Mouse (Mus musculus) spleen, adult 2 months (tissue): ENCODE data around the gene Zc3h15. TPM values are rescaled to one million over a fixed set of nuclear protein-coding genes. Genes with fewer than 3 reads are reported as not detected.

Source experiments
- DNase-seq, 2 experiments: peaks; one replicate each; pipeline versions ENCODE4 v3.0.0 to v3.0.0-alpha.2; 2012 to 2021; ENCODE audit warnings: low spot score in 2 of 2, low read depth in 1 of 2
- H3K27ac ChIP-seq: fragments of 200-500 bp; 2 replicates; pipeline ENCODE4 v1.5.1; 2012; ENCODE audit warnings: low read length, inconsistent platforms; ENCODE audit not compliant: insufficient read depth
- H3K27me3 ChIP-seq: fragments of 200-500 bp; 2 replicates; pipeline ENCODE4 v1.6.1; 2012; ENCODE audit warnings: mild to moderate bottlenecking, moderate library complexity, low read length, inconsistent platforms; ENCODE audit not compliant: control insufficient read depth, insufficient read depth
- H3K36me3 ChIP-seq: fragments of 200-500 bp; 2 replicates; pipeline ENCODE4 v1.6.1; 2012; ENCODE audit warnings: mild to moderate bottlenecking, low read length, inconsistent platforms; ENCODE audit not compliant: control insufficient read depth, insufficient read depth
- H3K4me1 ChIP-seq: fragments of 200-500 bp; 2 replicates; pipeline ENCODE4 v1.6.1; 2011; ENCODE audit warnings: inconsistent platforms; ENCODE audit not compliant: control insufficient read depth, insufficient read depth, insufficient read length
- H3K4me3 ChIP-seq: fragments of 200-500 bp; 2 replicates; pipeline ENCODE4 v1.5.1; 2011; ENCODE audit warnings: mild to moderate bottlenecking, inconsistent platforms; ENCODE audit not compliant: insufficient read depth, insufficient read length; ENCODE audit errors: extremely low read depth
- CTCF ChIP-seq: fragments of 200-500 bp; IDR thresholded peaks from 2 replicates; pipeline ENCODE4 v1.5.1; 2011; ENCODE audit warnings: mild to moderate bottlenecking, inconsistent platforms; ENCODE audit not compliant: insufficient read depth, insufficient read length, insufficient replicate concordance; ENCODE audit errors: extremely low read depth
- POLR2A ChIP-seq: fragments of 200-500 bp; IDR thresholded peaks from 2 replicates; pipeline ENCODE4 v1.6.1; 2011; ENCODE audit warnings: low read depth, low read length, inconsistent platforms
- WGBS: fragments of 180-500 bp; shearing (Covaris S2); methylation state at CpG from one replicate; pipeline ENCODE4 v1.1.7; 2018; 5-methylcytosine and 5-hydroxymethylcytosine counted together
- polyA plus RNA-seq: library from polyadenylated mRNA; depleted of rRNA; stranded (reverse); fragments of >200 nt; gene quantifications from 2 replicates; pipeline ENCODE4 v1.2.3, GENCODE M21; 2012

Gene Zc3h15
- polyA plus RNA-seq, 1 experiment, result 10.1 TPM

- WGBS, result 90% methylated on average over 2 of the region's 2 CpGs
- TF ChIP-seq CTCF (no peak), POLR2A (no peak)
- Histone ChIP-seq H3K27me3 (no peaks in the 10 kb centered on the region), H3K4me1 (no peaks in the 10 kb centered on the region), H3K27ac (no peak overlapping the region), H3K4me3 (no peak overlapping the region), H3K36me3 (peaks cover 2% of the 10 kb centered on the region; the same call in 1 of the 2 replicates)
- no peak for DNase-seq
Observed at GRCm38 (mm10) chr2:83673843-83674242, 29.6 kb downstream of the Zc3h15 start.

- H3K27me3 ChIP-seq, result no peaks in the 10 kb centered on the region
- DNase-seq, result no peak
- no peaks in the 10 kb centered on the region for H3K4me1 ChIP-seq
- WGBS, result 88% methylated on average over 7 of the region's 7 CpGs
- H3K4me3 ChIP-seq, result no peak overlapping the region
- H3K36me3 ChIP-seq, result peaks cover 2% of the 10 kb centered on the region; the same call in 1 of the 2 replicates
- TF ChIP-seq CTCF (no peak), POLR2A (no peak)
- no peak overlapping the region for H3K27ac ChIP-seq
Observed at GRCm38 (mm10) chr2:83674421-83674820, 30.2 kb downstream of the Zc3h15 start.

GRCm38 (mm10) chr2:83674896-83675295, 30.7 kb downstream of the Zc3h15 start:
- 88% methylated on average over 9 of the region's 9 CpGs for WGBS

GRCm38 (mm10) chr2:83675681-83676080, 31.4 kb downstream of the Zc3h15 start:
- no peak overlapping the region for H3K27ac ChIP-seq
- no peak for TF ChIP-seq POLR2A
- TF ChIP-seq CTCF, result no peak
- no peak overlapping the region for H3K4me3 ChIP-seq
- peaks cover 2% of the 10 kb centered on the region; the same call in 1 of the 2 replicates for H3K36me3 ChIP-seq
- WGBS, result 72% methylated on average over 5 of the region's 5 CpGs
- H3K27me3 ChIP-seq, result no peaks in the 10 kb centered on the region
- H3K4me1 ChIP-seq, result no peaks in the 10 kb centered on the region
- DNase-seq, result no peak

More at GRCm38 (mm10) chr2:83674896-83675295, 30.7 kb downstream of the Zc3h15 start:
- H3K4me3 ChIP-seq, result no peak overlapping the region
- TF ChIP-seq CTCF, result no peak
- no peak for TF ChIP-seq POLR2A
- H3K4me1 ChIP-seq, result no peaks in the 10 kb centered on the region
- no peak for DNase-seq
- H3K36me3 ChIP-seq, result peaks cover 2% of the 10 kb centered on the region; the same call in 1 of the 2 replicates
- no peaks in the 10 kb centered on the region for H3K27me3 ChIP-seq
- no peak overlapping the region for H3K27ac ChIP-seq

- H3K4me1 ChIP-seq, result no peaks in the 10 kb centered on the region
- H3K36me3 ChIP-seq, result peaks cover 2% of the 10 kb centered on the region; the same call in 1 of the 2 replicates
- WGBS, result 82% methylated on average over 4 of the region's 4 CpGs
- H3K27me3 ChIP-seq, result no peaks in the 10 kb centered on the region
- TF ChIP-seq CTCF (no peak), POLR2A (no peak)
- DNase-seq, result no peak
- no peak overlapping the region for H3K27ac ChIP-seq
- no peak overlapping the region for H3K4me3 ChIP-seq
Observed at GRCm38 (mm10) chr2:83676226-83676870, 32.1 kb downstream of the Zc3h15 start.

- DNase-seq, result no peak
- no peaks in the 10 kb centered on the region for H3K27me3 ChIP-seq
- TF ChIP-seq CTCF (no peak), POLR2A (no peak)
- H3K4me1 ChIP-seq, result no peaks in the 10 kb centered on the region
- no peaks in the 10 kb centered on the region for H3K36me3 ChIP-seq
- H3K27ac ChIP-seq, result no peak overlapping the region
- 94% methylated on average over 8 of the region's 8 CpGs for WGBS
- H3K4me3 ChIP-seq, result no peak overlapping the region
Observed at GRCm38 (mm10) chr2:83681332-83681731, 37.1 kb downstream of the Zc3h15 start.

GRCm38 (mm10) chr2:83681785-83682184, 37.5 kb downstream of the Zc3h15 start:
- Histone ChIP-seq H3K36me3 (no peaks in the 10 kb centered on the region), H3K4me1 (no peaks in the 10 kb centered on the region), H3K4me3 (no peak overlapping the region), H3K27me3 (no peaks in the 10 kb centered on the region), H3K27ac (no peak overlapping the region)
- TF ChIP-seq POLR2A (no peak), CTCF (no peak)
- 84% methylated on average over 6 of the region's 6 CpGs for WGBS
- no peak for DNase-seq
